Comparison of ENCODE assay signal across 7 mouse cellular contexts in the genomic region with DNA sequence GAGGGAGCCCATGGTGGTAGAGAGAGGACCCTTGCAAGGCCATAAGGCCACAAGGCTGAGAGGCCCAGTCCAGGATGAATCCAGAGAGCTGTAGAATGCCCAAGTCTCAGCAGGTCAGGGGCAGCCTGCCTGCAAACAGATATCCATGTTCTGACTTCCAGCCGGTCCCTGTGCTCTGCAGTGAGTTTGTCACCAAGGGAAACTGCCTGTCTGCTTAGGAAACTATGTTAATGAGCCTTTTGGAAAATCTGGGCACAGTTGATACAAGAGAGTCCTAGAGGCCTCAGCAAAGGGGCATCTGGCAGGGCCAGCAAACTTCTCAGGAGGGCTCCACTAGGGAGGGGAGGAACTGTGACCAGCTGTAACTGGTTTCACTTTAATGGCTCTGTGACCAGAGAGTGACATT.
DNase-seq lines count a peak whose midpoint lies in the region; ATAC-seq lines count a peak whose summit lies in the region.

No protein-coding gene starts in this region.

- WGBS in heart, embryonic 11.5 days (ENCODE audit: insufficient replicate concordance), result 19% methylated on average over 1 of the region's 1 CpGs

- H3K9me3 ChIP-seq in heart, embryonic 11.5 days (replicated peaks; ENCODE audit: control insufficient read depth, low read length), result no peaks in the 10 kb centered on the region

- no peaks in the 10 kb centered on the region for H3K36me3 ChIP-seq in heart, embryonic 11.5 days (ENCODE audit: control insufficient read depth, insufficient read depth, low read length)

- H3K27ac ChIP-seq in heart, embryonic 11.5 days (ENCODE audit: low read depth, low read length), result peak overlapping the region; percentile 85

- no peak overlapping the region for H3K4me3 ChIP-seq in heart, embryonic 11.5 days (ENCODE audit: low read depth, low read length)

- H3K9ac ChIP-seq in heart, embryonic 11.5 days (ENCODE audit: low read depth, low read length), result peak overlapping the region; percentile 39; the same call in 1 of the 2 replicates

- H3K4me1 ChIP-seq in heart, embryonic 11.5 days (ENCODE audit: control insufficient read depth, insufficient read depth, low read length), result peaks cover 9% of the 10 kb centered on the region; the same call in 1 of the 2 replicates

- DNase-seq in lung, postnatal 10 days, result peak; percentile 44
- no peak for DNase-seq in lung, postnatal 14 days
- DNase-seq in kidney, postnatal 14 days, result peak; percentile 24
- no peak for DNase-seq in spleen, adult 12 weeks (ENCODE audit: low spot score)
- DNase-seq in c-Kit-positive CD71-positive TER-119-positive erythroid progenitor cells, embryonic 14.5 days (ENCODE audit: low spot score), result no peak
- no peak for DNase-seq in cerebellum, adult 18-20 months

- ATAC-seq in heart, embryonic 11.5 days (replicated peaks; ENCODE audit: insufficient number of reproducible peaks, low FRiP score, low TSS enrichment), result 0 out of 2 replicates have a peak, but pooled peaks have one; percentile 22

- no peak overlapping the region for H3K4me2 ChIP-seq in heart, embryonic 11.5 days

- no peaks in the 10 kb centered on the region for H3K27me3 ChIP-seq in heart, embryonic 11.5 days (ENCODE audit: control insufficient read depth, insufficient read depth, low read length)

Comparison
In these comparisons a context has a peak if more than half of its experiments do, and no peak if none do; other contexts are left out.
1. DNase-seq: peak in lung, postnatal 10 days (single experiment) and kidney, postnatal 14 days (single experiment); none in lung, postnatal 14 days (single experiment), spleen, adult 12 weeks (single experiment), c-Kit-positive CD71-positive TER-119-positive erythroid progenitor cells, embryonic 14.5 days (single experiment) and cerebellum, adult 18-20 months (0 of 2).